Mouse (Mus musculus) E14TG2a.4 (cell line): ENCODE measurements around the gene Abcg5.

Source experiments
- H3K27me3 ChIP-seq: 2 replicates; pipeline ENCODE4 v1.6.1; 2014; ENCODE audit warnings: low read length, control low read depth; ENCODE audit not compliant: insufficient read depth
- H3K36me3 ChIP-seq: 2 replicates; pipeline ENCODE4 v1.6.1; 2014; ENCODE audit warnings: low read length, control low read depth; ENCODE audit not compliant: insufficient read depth
- H3K4me1 ChIP-seq: replicated peaks from 2 replicates; pipeline ENCODE4 v1.6.1; 2014; ENCODE audit warnings: low read depth, low read length, control low read depth
- H3K4me3 ChIP-seq: replicated peaks from 2 replicates; pipeline ENCODE4 v1.5.1; 2014; ENCODE audit warnings: mild to moderate bottlenecking, low read length
- H3K9me3 ChIP-seq: 2 replicates; pipeline ENCODE4 v1.6.1; 2014; ENCODE audit warnings: low read length, control low read depth
- CTCF ChIP-seq: conservative IDR thresholded peaks from 2 replicates; pipeline ENCODE4 v1.5.1; 2014; ENCODE audit warnings: low read length
- NANOG ChIP-seq: IDR thresholded peaks from 2 replicates; pipeline ENCODE4 v1.6.1; 2014; ENCODE audit warnings: borderline replicate concordance, low read length, mixed read lengths
- POU5F1 ChIP-seq: IDR thresholded peaks from 2 replicates; pipeline ENCODE4 v1.6.1; 2014; ENCODE audit warnings: low read length, borderline replicate concordance

The Abcg5 gene

GRCm38 (mm10) chr17:84682734-84683717 is at the start of gene Abcg5:
Gene Abcg5 (minus strand): TSS chr17:84683011.
- H3K9me3 ChIP-seq, result no peaks in the 10 kb centered on the region

GRCm38 (mm10) chr17:84732612-84733011 is 49.8 kb upstream of the Abcg5 start:
- no peaks in the 10 kb centered on the region for H3K27me3 ChIP-seq
- H3K36me3 ChIP-seq, result peaks cover 75% of the 10 kb centered on the region
- H3K9me3 ChIP-seq, result no peaks in the 10 kb centered on the region
- H3K4me3 ChIP-seq, result no peak overlapping the region
- TF ChIP-seq CTCF (no peak), POU5F1 (no peak), NANOG (no peak)
- peaks cover 18% of the 10 kb centered on the region for H3K4me1 ChIP-seq

More at GRCm38 (mm10) chr17:84682734-84683717, at the start of gene Abcg5:
- no peak within 1 kb of the TSS for H3K4me3 ChIP-seq
- H3K27me3 ChIP-seq, result peaks cover 27% of the 10 kb centered on the region; the same call in 1 of the 2 replicates
- no peaks in the 10 kb centered on the region for H3K4me1 ChIP-seq
- no peak for TF ChIP-seq CTCF
- no peak for TF ChIP-seq NANOG
- TF ChIP-seq POU5F1, result no peak
- no peaks in the 10 kb centered on the region for H3K36me3 ChIP-seq

- Histone ChIP-seq H3K27me3 (no peaks in the 10 kb centered on the region), H3K4me3 (no peak overlapping the region), H3K36me3 (peaks cover 85% of the 10 kb centered on the region), H3K9me3 (no peaks in the 10 kb centered on the region), H3K4me1 (peaks cover 7% of the 10 kb centered on the region)
- TF ChIP-seq NANOG, result no peak
- no peak for TF ChIP-seq CTCF
- TF ChIP-seq POU5F1, result no peak
These were observed 48.5 kb upstream of the Abcg5 start for GRCm38 (mm10) chr17:84731361-84731760.

GRCm38 (mm10) chr17:84729140-84729539 is 46.3 kb upstream of the Abcg5 start:
- Histone ChIP-seq H3K9me3 (no peaks in the 10 kb centered on the region), H3K4me1 (peaks cover 2% of the 10 kb centered on the region; the same call in 1 of the 2 replicates), H3K27me3 (no peaks in the 10 kb centered on the region), H3K4me3 (no peak overlapping the region), H3K36me3 (peaks cover 89% of the 10 kb centered on the region)
- no peak for TF ChIP-seq NANOG
- TF ChIP-seq POU5F1, result no peak
- TF ChIP-seq CTCF, result no peak

GRCm38 (mm10) chr17:84728201-84728911 is 45.5 kb upstream of the Abcg5 start:
- no peak for TF ChIP-seq CTCF
- no peak for TF ChIP-seq POU5F1
- no peak for TF ChIP-seq NANOG
- Histone ChIP-seq H3K36me3 (peaks cover 94% of the 10 kb centered on the region), H3K9me3 (no peaks in the 10 kb centered on the region), H3K27me3 (no peaks in the 10 kb centered on the region), H3K4me1 (peaks cover 2% of the 10 kb centered on the region; the same call in 1 of the 2 replicates), H3K4me3 (no peak overlapping the region)

- H3K27me3 ChIP-seq, result no peaks in the 10 kb centered on the region
- H3K4me3 ChIP-seq, result no peak overlapping the region
- H3K9me3 ChIP-seq, result no peaks in the 10 kb centered on the region
- peaks cover 23% of the 10 kb centered on the region for H3K4me1 ChIP-seq
- no peak for TF ChIP-seq CTCF
- no peak for TF ChIP-seq POU5F1
- TF ChIP-seq NANOG, result no peak
- peaks cover 91% of the 10 kb centered on the region for H3K36me3 ChIP-seq
These were observed 42.4 kb upstream of the Abcg5 start for GRCm38 (mm10) chr17:84725163-84725562.

- Histone ChIP-seq H3K27me3 (no peaks in the 10 kb centered on the region), H3K9me3 (no peaks in the 10 kb centered on the region)
These were observed 41.2 kb upstream of the Abcg5 start for GRCm38 (mm10) chr17:84724028-84724427.

GRCm38 (mm10) chr17:84719105-84719504 is 36.3 kb upstream of the Abcg5 start:
- Histone ChIP-seq H3K36me3 (peaks cover 57% of the 10 kb centered on the region), H3K4me3 (no peak overlapping the region), H3K9me3 (no peaks in the 10 kb centered on the region), H3K27me3 (no peaks in the 10 kb centered on the region), H3K4me1 (peaks cover 66% of the 10 kb centered on the region)
- TF ChIP-seq NANOG (no peak), POU5F1 (no peak), CTCF (no peak)

More at GRCm38 (mm10) chr17:84724028-84724427, 41.2 kb upstream of the Abcg5 start:
- TF ChIP-seq NANOG (no peak), POU5F1 (no peak), CTCF (no peak)
- Histone ChIP-seq H3K4me3 (no peak overlapping the region), H3K36me3 (peaks cover 81% of the 10 kb centered on the region), H3K4me1 (peaks cover 31% of the 10 kb centered on the region)
